Mouse (Mus musculus) heart, embryonic 14.5 days (tissue): ENCODE measurements around the gene Ankrd55. TPM values are rescaled to one million over a fixed set of nuclear protein-coding genes. Genes with fewer than 3 reads are reported as not detected.
A peak's percentile ranks its signal among the peaks of the same experiment; 100 is the strongest.

ENCODE experiments used
- ATAC-seq: fragments of 200-750 bp; cut with Nextera tagmentation; 2 replicates; pipeline ENCODE4 v1.8.0; 2017; ENCODE audit warnings: low read depth, moderate TSS enrichment; ENCODE audit not compliant: insufficient number of reproducible peaks, insufficient read depth, low FRiP score
- H3K27ac ChIP-seq, 2 experiments: fragments of 200-500 bp in 1 of 2; fragments of 300-500 bp in 1 of 2; sonication (generic) in 1 of 2; replicated peaks in 1 of 2; 2 replicates each; pipeline ENCODE4 v1.5.1; 2012 to 2014; ENCODE audit warnings: low read depth in 2 of 2, low read length in 2 of 2, control low read depth in 1 of 2, mild to moderate bottlenecking in 1 of 2, mixed read lengths in 1 of 2; ENCODE audit not compliant: control insufficient read depth in 1 of 2, insufficient read depth in 1 of 2
- H3K27me3 ChIP-seq: fragments of 300-500 bp; sonication (generic); 2 replicates; pipeline ENCODE4 v1.6.1; 2014; ENCODE audit warnings: mild to moderate bottlenecking, low read length, control low read depth; ENCODE audit not compliant: control insufficient read depth, insufficient read depth
- H3K36me3 ChIP-seq: fragments of 300-500 bp; sonication (generic); 2 replicates; pipeline ENCODE4 v1.6.1; 2014; ENCODE audit warnings: mild to moderate bottlenecking, control low read depth, low read length, mixed read lengths; ENCODE audit not compliant: control insufficient read depth, insufficient read depth
- H3K4me1 ChIP-seq, 2 experiments: fragments of 200-500 bp in 1 of 2; fragments of 300-500 bp in 1 of 2; sonication (generic) in 1 of 2; 2 replicates each; pipeline ENCODE4 v1.6.1; 2012 to 2014; ENCODE audit warnings: low read length in 2 of 2, control low read depth in 1 of 2, mixed read lengths in 1 of 2; ENCODE audit not compliant: control insufficient read depth in 2 of 2, insufficient read depth in 2 of 2
- H3K4me2 ChIP-seq: fragments of 300-500 bp; sonication (generic); 2 replicates; pipeline ENCODE4 v1.6.1; 2014; ENCODE audit warnings: mild to moderate bottlenecking, low read length
- H3K4me3 ChIP-seq, 2 experiments: fragments of 200-500 bp in 1 of 2; fragments of 300-500 bp in 1 of 2; sonication (generic) in 1 of 2; 2 replicates each; pipeline ENCODE4 v1.5.1; 2012 to 2014; ENCODE audit warnings: low read length in 2 of 2, mild to moderate bottlenecking in 2 of 2, control low read depth in 1 of 2, low read depth in 1 of 2, moderate library complexity in 1 of 2; ENCODE audit not compliant: control insufficient read depth in 1 of 2, insufficient read depth in 1 of 2
- H3K9ac ChIP-seq: fragments of 300-500 bp; sonication (generic); 2 replicates; pipeline ENCODE4 v1.6.1; 2014; ENCODE audit warnings: mild to moderate bottlenecking, low read length
- H3K9me3 ChIP-seq: fragments of 300-500 bp; sonication (generic); 2 replicates; pipeline ENCODE4 v1.6.1; 2016; ENCODE audit warnings: low read length, control low read depth; ENCODE audit not compliant: control insufficient read depth
- WGBS: fragments of 180-500 bp; shearing (Covaris S2); extraction: QIAGEN DNeasy Blood & Tissue Kit; methylation state at CpG from one replicate; pipeline ENCODE4 v1.1.7; 2014; 5-methylcytosine and 5-hydroxymethylcytosine counted together
- polyA plus RNA-seq: library from polyadenylated mRNA; unstranded; fragments of >200 nt; fragmentation: Nextera tagmentation; extraction: Ambion mirVana; gene quantifications from 2 replicates; pipeline ENCODE4 v1.2.1, GENCODE M21; 2014

Ankrd55 gene
- polyA plus RNA-seq, 1 experiment from 2014 or later, result 0.08 TPM

GRCm38 (mm10) chr13:112349500-112349899 is 61.2 kb downstream of the Ankrd55 start:
- no peak overlapping the region for H3K9ac ChIP-seq
- ATAC-seq, result no peak
- no peaks in the 10 kb centered on the region; the same call in 1 of the 2 replicates for H3K9me3 ChIP-seq
- 73% methylated on average over 7 of the region's 7 CpGs for WGBS
- no peak overlapping the region for H3K4me2 ChIP-seq
- no peak overlapping the region for H3K4me3 ChIP-seq
- H3K4me1 ChIP-seq, result peaks cover 15 to 19% of the 10 kb centered on the region in 2 experiments
- no peaks in the 10 kb centered on the region for H3K27me3 ChIP-seq
- no peak overlapping the region for H3K27ac ChIP-seq
- H3K36me3 ChIP-seq, result no peaks in the 10 kb centered on the region

- Histone ChIP-seq H3K4me3 (no peak overlapping the region), H3K27ac (no peak overlapping the region), H3K9me3 (no peaks in the 10 kb centered on the region; the same call in 1 of the 2 replicates), H3K4me2 (no peak overlapping the region), H3K4me1 (peaks cover 18 to 22% of the 10 kb centered on the region in 2 experiments), H3K9ac (no peak overlapping the region), H3K27me3 (no peaks in the 10 kb centered on the region), H3K36me3 (no peaks in the 10 kb centered on the region)
- ATAC-seq, result no peak
- 69% methylated on average over 8 of the region's 8 CpGs for WGBS
These were observed 63.7 kb downstream of the Ankrd55 start for GRCm38 (mm10) chr13:112351943-112352342.

- Histone ChIP-seq H3K27me3 (no peaks in the 10 kb centered on the region), H3K4me1 (peaks cover 15 to 21% of the 10 kb centered on the region in 2 experiments), H3K9ac (no peak overlapping the region), H3K4me3 (no peak overlapping the region), H3K4me2 (no peak overlapping the region), H3K36me3 (no peaks in the 10 kb centered on the region), H3K9me3 (no peaks in the 10 kb centered on the region; the same call in 1 of the 2 replicates), H3K27ac (peak overlapping the region in 1 of 2 experiments; percentile 15; a peak in 1 of 4 replicates)
- 47% methylated on average over 6 of the region's 6 CpGs for WGBS
- no peak for ATAC-seq
These were observed 66.0 kb downstream of the Ankrd55 start for GRCm38 (mm10) chr13:112354109-112354867.

- WGBS, result 87% methylated on average over 10 of the region's 10 CpGs
These were observed 66.7 kb downstream of the Ankrd55 start for GRCm38 (mm10) chr13:112354958-112355357.

GRCm38 (mm10) chr13:112355794-112356486 is 67.7 kb downstream of the Ankrd55 start:
- H3K27me3 ChIP-seq, result no peaks in the 10 kb centered on the region
- no peak overlapping the region for H3K9ac ChIP-seq
- no peaks in the 10 kb centered on the region for H3K9me3 ChIP-seq
- WGBS, result 59% methylated on average over 20 of the region's 20 CpGs
- ATAC-seq, result 0 out of 2 replicates have a peak, but pooled peaks have one; percentile 60
- no peaks in the 10 kb centered on the region for H3K36me3 ChIP-seq
- H3K27ac ChIP-seq, result no peak overlapping the region
- no peak overlapping the region for H3K4me2 ChIP-seq
- H3K4me1 ChIP-seq, result peaks cover 12 to 17% of the 10 kb centered on the region in 2 experiments
- no peak overlapping the region for H3K4me3 ChIP-seq

More at GRCm38 (mm10) chr13:112354958-112355357, 66.7 kb downstream of the Ankrd55 start:
- Histone ChIP-seq H3K4me1 (peaks cover 14 to 17% of the 10 kb centered on the region in 2 experiments), H3K27me3 (no peaks in the 10 kb centered on the region), H3K9me3 (no peaks in the 10 kb centered on the region; the same call in 1 of the 2 replicates), H3K4me2 (no peak overlapping the region), H3K4me3 (no peak overlapping the region), H3K27ac (0 out of 4 replicates have a peak overlapping the region, but pooled peaks of 1 of the 2 experiments have one; percentile 15), H3K9ac (no peak overlapping the region), H3K36me3 (no peaks in the 10 kb centered on the region)
- no peak for ATAC-seq

- no peak for ATAC-seq
- no peaks in the 10 kb centered on the region for H3K36me3 ChIP-seq
- no peak overlapping the region for H3K4me3 ChIP-seq
- 91% methylated on average over 4 of the region's 4 CpGs for WGBS
- no peak overlapping the region for H3K9ac ChIP-seq
- no peak overlapping the region for H3K27ac ChIP-seq
- H3K4me2 ChIP-seq, result no peak overlapping the region
- peaks cover 5 to 7% of the 10 kb centered on the region in 2 experiments; a peak in 3 of 4 replicates for H3K4me1 ChIP-seq
- H3K9me3 ChIP-seq, result no peaks in the 10 kb centered on the region
- H3K27me3 ChIP-seq, result no peaks in the 10 kb centered on the region
These were observed 73.3 kb downstream of the Ankrd55 start for GRCm38 (mm10) chr13:112361575-112361974.

- H3K27ac ChIP-seq, result no peak overlapping the region
- no peak overlapping the region for H3K9ac ChIP-seq
- H3K4me3 ChIP-seq, result no peak overlapping the region
- H3K36me3 ChIP-seq, result no peaks in the 10 kb centered on the region
- H3K4me2 ChIP-seq, result no peak overlapping the region
- WGBS, result 77% methylated on average over 10 of the region's 10 CpGs
- H3K4me1 ChIP-seq, result peaks cover 5 to 7% of the 10 kb centered on the region in 2 experiments; a peak in 3 of 4 replicates
- no peak for ATAC-seq
- no peaks in the 10 kb centered on the region for H3K9me3 ChIP-seq
- H3K27me3 ChIP-seq, result no peaks in the 10 kb centered on the region
These were observed 75.0 kb downstream of the Ankrd55 start for GRCm38 (mm10) chr13:112363218-112363617.
